Mouse (Mus musculus) limb, embryonic 14.5 days (tissue): ENCODE measurements around the gene Klf12. TPM values are rescaled to one million over a fixed set of nuclear protein-coding genes. Genes with fewer than 3 reads are reported as not detected.

Experiments
- ATAC-seq: fragments of 200-750 bp; cut with Nextera tagmentation; 2 replicates; pipeline ENCODE4 v1.8.0; 2017; ENCODE audit warnings: low read depth, moderate number of reproducible peaks, moderate TSS enrichment; ENCODE audit not compliant: low FRiP score
- DNase-seq: peaks from one replicate; pipeline ENCODE4 v3.0.0-alpha.2; 2015; ENCODE audit warnings: low spot score
- H3K27ac ChIP-seq: fragments of 300-500 bp; sonication (generic); replicated peaks from 2 replicates; pipeline ENCODE4 v1.5.1; 2014; ENCODE audit warnings: low read depth, mild to moderate bottlenecking, low read length, moderate library complexity, mixed read lengths
- H3K27me3 ChIP-seq: fragments of 300-500 bp; sonication (generic); 2 replicates; pipeline ENCODE4 v1.6.1; 2014; ENCODE audit warnings: low read length, mixed read lengths; ENCODE audit not compliant: control insufficient read depth, insufficient read depth
- H3K36me3 ChIP-seq: fragments of 300-500 bp; sonication (generic); 2 replicates; pipeline ENCODE4 v1.6.1; 2014; ENCODE audit warnings: mild to moderate bottlenecking, low read length, moderate library complexity, mixed read lengths; ENCODE audit not compliant: control insufficient read depth, insufficient read depth
- H3K4me1 ChIP-seq: fragments of 300-500 bp; sonication (generic); 2 replicates; pipeline ENCODE4 v1.6.1; 2014; ENCODE audit warnings: antibody characterized with exemption, low read length, mixed read lengths; ENCODE audit not compliant: control insufficient read depth, insufficient read depth
- H3K4me2 ChIP-seq: fragments of 300-500 bp; sonication (generic); replicated peaks from 2 replicates; pipeline ENCODE4 v1.6.1; 2014; ENCODE audit warnings: low read depth, mild to moderate bottlenecking, low read length, moderate library complexity; ENCODE audit not compliant: severe bottlenecking
- H3K4me3 ChIP-seq: fragments of 300-500 bp; sonication (generic); replicated peaks from 2 replicates; pipeline ENCODE4 v1.5.1; 2014; ENCODE audit warnings: low read length
- H3K9ac ChIP-seq: fragments of 300-500 bp; sonication (generic); 2 replicates; pipeline ENCODE4 v1.6.1; 2014; ENCODE audit warnings: mild to moderate bottlenecking, low read depth, low read length, moderate library complexity; ENCODE audit not compliant: severe bottlenecking
- H3K9me3 ChIP-seq: fragments of 300-500 bp; sonication (generic); 2 replicates; pipeline ENCODE4 v1.6.1; 2016; ENCODE audit warnings: low read length; ENCODE audit not compliant: control insufficient read depth
- POLR2A ChIP-seq: fragments of 200-500 bp; IDR thresholded peaks from 2 replicates; pipeline ENCODE4 v1.8.0; 2012; ENCODE audit warnings: inconsistent platforms, mild to moderate bottlenecking, moderate library complexity, borderline replicate concordance; ENCODE audit not compliant: insufficient read depth, insufficient read length; ENCODE audit errors: extremely low read depth
- WGBS: fragments of 180-500 bp; shearing (Covaris S2); extraction: QIAGEN DNeasy Blood & Tissue Kit; methylation state at CpG from one replicate; pipeline ENCODE4 v1.1.7; 2014; 5-methylcytosine and 5-hydroxymethylcytosine counted together
- polyA plus RNA-seq, 2 experiments: library from polyadenylated mRNA; depleted of rRNA in 1 of 2; stranded (reverse) in 1 of 2; unstranded in 1 of 2; fragments of >200 nt; fragmentation: Nextera tagmentation in 1 of 2; extraction: Ambion mirVana in 1 of 2; gene quantifications; 2 replicates each; pipeline versions ENCODE4 v1.2.1 to v1.2.3; 2012 to 2014

Klf12 gene
- polyA plus RNA-seq, 2 experiments = 23.7 to 32.0 TPM

- Histone ChIP-seq H3K4me3 (no peak overlapping the region), H3K27me3 (no peaks in the 10 kb centered on the region), H3K27ac (no peak overlapping the region), H3K36me3 (no peaks in the 10 kb centered on the region), H3K9ac (no peak overlapping the region), H3K4me2 (no peak overlapping the region), H3K9me3 (no peaks in the 10 kb centered on the region), H3K4me1 (no peaks in the 10 kb centered on the region)
- ATAC-seq = no peak
- WGBS = 83% methylated on average over 4 of the region's 4 CpGs
- TF ChIP-seq POLR2A = no peak
- DNase-seq = no peak
Observed at GRCm38 (mm10) chr14:100316780-100317179, 32.3 kb upstream of the Klf12 start.

GRCm38 (mm10) chr14:100314099-100314498 is 29.6 kb upstream of the Klf12 start:
- Histone ChIP-seq H3K36me3 (no peaks in the 10 kb centered on the region), H3K27ac (no peak overlapping the region), H3K4me1 (no peaks in the 10 kb centered on the region), H3K9me3 (no peaks in the 10 kb centered on the region), H3K4me3 (no peak overlapping the region), H3K9ac (no peak overlapping the region), H3K4me2 (no peak overlapping the region), H3K27me3 (no peaks in the 10 kb centered on the region)
- ATAC-seq = no peak
- no peak for DNase-seq
- 79% methylated on average over 4 of the region's 4 CpGs for WGBS
- no peak for TF ChIP-seq POLR2A

GRCm38 (mm10) chr14:100300905-100301304 is 16.4 kb upstream of the Klf12 start:
- 77% methylated on average over 1 of the region's 1 CpGs for WGBS
- no peak for TF ChIP-seq POLR2A
- no peak overlapping the region for H3K4me2 ChIP-seq

GRCm38 (mm10) chr14:100298892-100299291 is 14.4 kb upstream of the Klf12 start:
- TF ChIP-seq POLR2A = no peak
- Histone ChIP-seq H3K36me3 (no peaks in the 10 kb centered on the region), H3K27ac (no peak overlapping the region), H3K4me1 (no peaks in the 10 kb centered on the region; the same call in 1 of the 2 replicates), H3K4me3 (no peak overlapping the region), H3K4me2 (no peak overlapping the region), H3K9ac (no peak overlapping the region), H3K27me3 (no peaks in the 10 kb centered on the region), H3K9me3 (no peaks in the 10 kb centered on the region)
- 26% methylated on average over 6 of the region's 6 CpGs for WGBS
- ATAC-seq (peak; percentile 41; the same call in 1 of the 2 replicates), DNase-seq (no peak)

More at GRCm38 (mm10) chr14:100300905-100301304, 16.4 kb upstream of the Klf12 start:
- no peaks in the 10 kb centered on the region; the same call in 1 of the 2 replicates for H3K4me1 ChIP-seq
- no peak overlapping the region for H3K27ac ChIP-seq
- no peak overlapping the region for H3K9ac ChIP-seq
- H3K4me3 ChIP-seq = no peak overlapping the region
- no peak for ATAC-seq
- no peaks in the 10 kb centered on the region for H3K9me3 ChIP-seq
- no peaks in the 10 kb centered on the region for H3K36me3 ChIP-seq
- no peak for DNase-seq
- H3K27me3 ChIP-seq = no peaks in the 10 kb centered on the region

- 5% methylated on average over 19 of the region's 19 CpGs for WGBS
- Histone ChIP-seq H3K36me3 (no peaks in the 10 kb centered on the region), H3K4me3 (peak overlapping the region; percentile 62), H3K27ac (peak overlapping the region; percentile 96), H3K9ac (peak overlapping the region; percentile 76), H3K27me3 (no peaks in the 10 kb centered on the region), H3K4me1 (peaks cover 9% of the 10 kb centered on the region; the same call in 1 of the 2 replicates), H3K9me3 (no peaks in the 10 kb centered on the region), H3K4me2 (peak overlapping the region; percentile 87)
- no peak for TF ChIP-seq POLR2A
- ATAC-seq = no peak
- peak; percentile 39 for DNase-seq
Observed at GRCm38 (mm10) chr14:100286586-100287241, 2.2 kb upstream of the Klf12 start.
